Mouse (Mus musculus) ES-Bruce4 (cell line): ENCODE results near the gene Orm2. TPM values are rescaled to one million over a fixed set of nuclear protein-coding genes. Genes with fewer than 3 reads are reported as not detected.

Source experiments
- H3K27ac ChIP-seq: 2 replicates; pipeline ENCODE4 v1.5.1; 2012; ENCODE audit warnings: low read length, inconsistent platforms; ENCODE audit not compliant: insufficient read depth
- H3K27me3 ChIP-seq: 2 replicates; pipeline ENCODE4 v1.6.1; 2012; ENCODE audit warnings: mild to moderate bottlenecking, low read length, inconsistent platforms; ENCODE audit not compliant: control insufficient read depth, poor library complexity, insufficient read depth, severe bottlenecking
- H3K36me3 ChIP-seq: 2 replicates; pipeline ENCODE4 v1.6.1; 2012; ENCODE audit warnings: inconsistent platforms, mild to moderate bottlenecking, low read length, moderate library complexity; ENCODE audit not compliant: control insufficient read depth, poor library complexity, insufficient read depth, severe bottlenecking
- H3K4me1 ChIP-seq: one replicate; pipeline ENCODE4 v1.8.1; 2011; ENCODE audit warnings: low read length; ENCODE audit not compliant: control insufficient read depth, insufficient read depth
- H3K4me3 ChIP-seq: 2 replicates; pipeline ENCODE4 v1.5.1; 2011; ENCODE audit warnings: low read depth, mild to moderate bottlenecking, low read length
- H3K9ac ChIP-seq: 2 replicates; pipeline ENCODE4 v1.6.1; 2012; ENCODE audit warnings: low read depth, mild to moderate bottlenecking, inconsistent platforms; ENCODE audit not compliant: poor library complexity, severe bottlenecking
- H3K9me3 ChIP-seq: replicated peaks from 2 replicates; pipeline ENCODE4 v1.6.1; 2012; ENCODE audit warnings: mild to moderate bottlenecking, low read length, inconsistent platforms; ENCODE audit not compliant: control insufficient read depth, poor library complexity, insufficient read depth, severe bottlenecking
- CTCF ChIP-seq: IDR thresholded peaks from one replicate; pipeline ENCODE4 v1.8.1; 2011; ENCODE audit warnings: low read depth, low read length
- EP300 ChIP-seq: IDR thresholded peaks from 2 replicates; pipeline ENCODE4 v1.6.1; 2011; ENCODE audit warnings: low read depth, low read length; ENCODE audit not compliant: insufficient read depth
- POLR2A ChIP-seq: IDR thresholded peaks from one replicate; pipeline ENCODE4 v1.8.1; 2011; ENCODE audit warnings: low read length; ENCODE audit not compliant: insufficient read depth
- polyA plus RNA-seq: library from polyadenylated mRNA; stranded (reverse); fragments of >200 nt; gene quantifications from 2 replicates; pipeline ENCODE4 v1.2.4, GENCODE M21; 2011; ENCODE audit warnings: low read depth; ENCODE audit not compliant: missing spikeins, insufficient read depth, insufficient read length

The Orm2 gene
- polyA plus RNA-seq, 1 experiment, result not detected

GRCm38 (mm10) chr4:63383474-63383873 is 21.2 kb downstream of the Orm2 start:
- H3K4me3 ChIP-seq, result no peak overlapping the region
- H3K9ac ChIP-seq, result no peak overlapping the region
- H3K36me3 ChIP-seq, result no peaks in the 10 kb centered on the region
- H3K4me1 ChIP-seq, result no peaks in the 10 kb centered on the region
- H3K27me3 ChIP-seq, result no peaks in the 10 kb centered on the region
- TF ChIP-seq CTCF (no peak), POLR2A (no peak), EP300 (no peak)
- H3K9me3 ChIP-seq, result no peaks in the 10 kb centered on the region
- no peak overlapping the region for H3K27ac ChIP-seq

DNA sequence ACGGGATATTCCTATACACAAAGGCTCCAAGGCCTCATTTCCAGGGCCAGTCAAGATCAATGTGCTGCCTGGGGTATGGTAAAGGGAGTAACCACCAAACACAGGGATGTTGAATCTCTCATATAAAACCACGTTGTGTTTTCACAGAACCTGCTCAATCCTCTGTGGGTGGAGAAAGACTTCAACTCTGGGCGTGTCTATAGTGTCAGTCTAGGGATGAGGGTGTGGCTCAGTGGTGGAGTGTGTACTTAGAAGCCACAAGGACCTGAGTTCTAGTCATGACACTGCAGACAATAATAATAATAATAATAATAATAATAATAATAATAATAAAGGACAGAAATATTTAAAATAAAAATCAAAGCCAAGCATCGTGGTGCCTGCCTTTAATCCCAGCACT is 22.0 kb downstream of the Orm2 start:
- TF ChIP-seq EP300 (no peak), POLR2A (no peak), CTCF (no peak)

DNA sequence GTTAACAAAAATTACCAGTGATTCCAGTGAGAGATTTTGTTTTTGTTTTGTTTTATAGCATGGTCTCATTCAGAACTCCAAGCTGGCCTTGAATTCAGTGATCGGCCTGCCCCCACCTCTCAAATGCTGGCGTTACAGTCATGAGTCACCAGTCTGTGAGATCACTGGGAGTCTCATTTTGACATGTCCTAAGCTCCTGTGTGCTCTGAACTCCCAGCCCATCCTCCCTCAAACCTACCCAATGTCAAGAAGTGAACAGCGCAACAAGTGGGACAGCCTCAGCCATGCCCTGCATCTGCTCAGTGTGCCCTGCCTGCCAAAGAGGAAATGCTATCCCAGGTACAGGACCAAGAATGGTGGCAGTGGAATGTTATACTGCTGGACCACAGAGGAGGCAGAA is 23.0 kb downstream of the Orm2 start:
- no peaks in the 10 kb centered on the region for H3K9me3 ChIP-seq
- H3K27me3 ChIP-seq, result no peaks in the 10 kb centered on the region
- H3K4me1 ChIP-seq, result peaks cover 1% of the 10 kb centered on the region
- no peak overlapping the region for H3K27ac ChIP-seq
- TF ChIP-seq EP300 (no peak), POLR2A (no peak), CTCF (no peak)
- H3K9ac ChIP-seq, result no peak overlapping the region
- no peak overlapping the region for H3K4me3 ChIP-seq
- no peaks in the 10 kb centered on the region for H3K36me3 ChIP-seq

More for the DNA sequence above, 22.0 kb downstream of the Orm2 start:
- Histone ChIP-seq H3K4me1 (peaks cover under 1% of the 10 kb centered on the region), H3K4me3 (no peak overlapping the region), H3K27me3 (no peaks in the 10 kb centered on the region), H3K9ac (no peak overlapping the region), H3K9me3 (no peaks in the 10 kb centered on the region), H3K27ac (no peak overlapping the region), H3K36me3 (no peaks in the 10 kb centered on the region)

GRCm38 (mm10) chr4:63385784-63386183 is 23.5 kb downstream of the Orm2 start:
- TF ChIP-seq CTCF, result no peak
- H3K9me3 ChIP-seq, result no peaks in the 10 kb centered on the region
- no peak overlapping the region for H3K9ac ChIP-seq
- H3K36me3 ChIP-seq, result no peaks in the 10 kb centered on the region
- peaks cover 1% of the 10 kb centered on the region for H3K4me1 ChIP-seq
- no peak overlapping the region for H3K27ac ChIP-seq
- no peaks in the 10 kb centered on the region for H3K27me3 ChIP-seq
- H3K4me3 ChIP-seq, result no peak overlapping the region

DNA sequence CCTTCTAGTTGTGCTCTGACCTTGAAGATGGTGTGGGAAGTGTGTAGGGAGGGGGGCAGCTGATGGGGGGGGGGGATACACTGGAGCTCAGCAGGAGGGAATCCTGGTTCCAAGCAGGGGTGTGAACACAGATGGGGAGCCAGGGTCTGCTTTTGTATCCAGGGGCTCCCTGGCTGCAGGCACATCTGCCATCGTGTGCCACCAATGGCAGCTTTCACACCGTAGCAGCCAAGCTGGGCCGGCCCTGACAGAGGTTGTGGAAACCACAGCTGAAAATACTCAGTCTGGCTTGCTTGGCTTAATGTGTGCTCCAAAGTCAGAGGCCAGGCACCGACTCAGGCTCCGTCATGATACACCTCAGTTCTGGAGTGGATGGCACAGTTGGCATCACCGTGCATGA is 25.8 kb downstream of the Orm2 start:
- H3K4me3 ChIP-seq, result no peak overlapping the region
- no peak overlapping the region for H3K27ac ChIP-seq
- H3K4me1 ChIP-seq, result peaks cover 3% of the 10 kb centered on the region
- TF ChIP-seq CTCF (no peak), POLR2A (no peak), EP300 (no peak)
- no peaks in the 10 kb centered on the region for H3K27me3 ChIP-seq
- no peaks in the 10 kb centered on the region for H3K9me3 ChIP-seq
- H3K9ac ChIP-seq, result no peak overlapping the region
- no peaks in the 10 kb centered on the region for H3K36me3 ChIP-seq

DNA sequence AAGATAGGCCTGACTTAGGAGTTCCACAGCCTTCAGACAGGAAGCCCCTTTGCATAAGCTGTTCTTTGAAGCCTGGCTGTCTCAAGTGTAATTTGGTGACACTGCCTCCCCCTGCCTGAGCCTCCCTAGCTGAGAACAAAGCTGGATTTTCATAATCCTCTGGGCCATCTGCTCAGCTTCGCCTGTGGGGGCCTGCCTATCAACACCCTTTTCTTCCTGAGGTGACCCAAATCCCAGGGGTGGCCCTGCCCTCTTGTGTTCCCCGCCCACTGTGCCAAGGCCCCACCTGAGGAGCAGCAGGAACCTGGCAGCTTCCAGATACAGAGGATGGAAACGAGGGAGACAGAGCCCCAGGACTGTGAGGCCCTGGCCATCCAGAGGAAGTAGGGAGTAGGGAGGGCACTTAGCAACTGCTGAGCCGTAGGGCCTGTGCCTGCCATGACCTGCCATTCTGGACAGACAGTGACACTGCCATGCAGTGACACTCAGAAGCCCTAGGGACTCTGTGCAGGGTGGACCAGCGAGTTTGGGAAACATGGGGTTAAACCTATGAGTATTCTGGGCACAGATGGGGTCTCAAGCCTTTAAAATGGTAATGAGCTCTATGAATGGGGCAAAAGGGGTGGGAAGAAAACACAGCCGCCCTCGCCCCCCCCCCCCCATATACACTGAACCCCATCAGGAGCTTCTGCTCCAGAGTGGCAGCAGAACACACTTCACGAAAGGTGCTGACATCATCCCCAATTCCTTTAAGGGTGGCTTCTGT is 27.1 kb downstream of the Orm2 start:
- no peaks in the 10 kb centered on the region for H3K36me3 ChIP-seq

More for the DNA sequence above, 27.1 kb downstream of the Orm2 start:
- no peaks in the 10 kb centered on the region for H3K27me3 ChIP-seq
- H3K4me3 ChIP-seq, result no peak overlapping the region
- no peak overlapping the region for H3K9ac ChIP-seq
- peaks cover 3% of the 10 kb centered on the region for H3K4me1 ChIP-seq
- H3K27ac ChIP-seq, result no peak overlapping the region
- TF ChIP-seq POLR2A (no peak), CTCF (no peak), EP300 (no peak)
- no peaks in the 10 kb centered on the region for H3K9me3 ChIP-seq
